Mouse (Mus musculus) gastrocnemius, postnatal 25 days (tissue): Measurements from ENCODE around the gene Dlgap4. TPM values are rescaled to one million over a fixed set of nuclear protein-coding genes. Genes with fewer than 3 reads are reported as not detected.

Experiments
- DNase-seq: peaks from one replicate; pipeline ENCODE4 v3.0.0; 2022
- total RNA-seq, 2 experiments: library from RNA; stranded (reverse); gene quantifications; 1 replicate in 1 of 2; 2 replicates in 1 of 2; pipeline ENCODE4 v1.2.3; 2021

Gene Dlgap4
- total RNA-seq, 2 experiments from 2014 or later, result 50.4 to 55.7 TPM

DNA sequence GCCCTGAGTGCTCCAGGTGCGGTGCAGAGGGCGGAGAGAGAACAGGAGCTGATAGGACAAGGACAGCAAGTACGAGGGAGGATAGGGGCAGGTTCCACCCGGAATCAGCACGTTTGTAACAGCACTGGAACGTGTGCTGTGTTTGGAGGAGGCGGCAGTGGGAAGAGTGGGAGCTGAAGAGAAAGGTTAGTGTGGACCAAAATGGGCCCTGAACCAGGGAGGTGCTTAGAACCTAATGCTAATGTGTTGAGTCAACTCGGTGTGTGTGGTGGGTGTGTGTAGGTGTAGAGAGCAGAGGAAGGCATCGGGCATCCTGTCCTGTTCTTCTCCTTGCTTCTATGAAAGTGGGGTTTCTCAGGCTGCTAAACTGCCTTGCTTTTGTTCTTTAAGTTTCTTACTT lies 127.8 kb downstream of the Dlgap4 start:
- no peak for DNase-seq

DNA sequence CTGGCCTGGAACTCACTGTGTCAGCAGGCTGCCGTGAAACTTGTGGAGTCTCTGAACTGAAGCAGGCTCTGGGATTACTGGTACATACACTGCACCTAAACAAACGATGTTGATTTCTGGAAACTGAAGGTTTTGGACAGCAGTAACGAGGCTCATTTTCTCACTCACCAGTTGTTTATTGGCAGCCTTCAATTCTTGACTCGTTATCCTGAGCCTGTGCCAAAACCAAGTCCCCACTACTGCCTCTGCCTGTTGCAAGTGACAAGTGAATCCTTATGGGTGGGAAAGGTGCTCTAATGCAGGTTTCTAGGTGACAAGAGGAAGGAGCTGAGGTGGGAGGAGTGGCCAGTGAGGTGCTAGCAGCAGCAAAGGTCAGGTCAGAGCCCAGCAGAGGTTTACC lies 128.5 kb downstream of the Dlgap4 start:
- no peak for DNase-seq

DNA sequence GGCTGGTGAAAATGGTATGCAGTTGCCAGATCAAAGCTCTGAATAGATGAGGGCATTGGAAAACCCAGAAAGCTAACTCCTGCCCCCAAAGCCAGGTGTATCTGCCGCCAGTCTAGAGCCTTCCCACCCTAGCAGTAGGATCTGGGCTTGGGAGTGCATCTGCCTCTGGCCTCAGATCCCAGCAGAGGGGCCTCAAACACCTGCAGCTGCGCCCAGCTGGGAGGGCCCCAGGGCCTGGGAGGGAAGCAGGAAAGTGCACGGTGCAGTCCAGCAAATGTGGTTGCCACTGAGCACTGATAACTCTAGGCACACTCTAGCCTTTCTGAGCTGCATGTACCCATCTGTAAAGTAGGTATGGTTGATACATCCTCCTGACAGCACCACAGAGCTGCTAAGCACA lies 129.7 kb downstream of the Dlgap4 start:
- DNase-seq, result no peak

DNA sequence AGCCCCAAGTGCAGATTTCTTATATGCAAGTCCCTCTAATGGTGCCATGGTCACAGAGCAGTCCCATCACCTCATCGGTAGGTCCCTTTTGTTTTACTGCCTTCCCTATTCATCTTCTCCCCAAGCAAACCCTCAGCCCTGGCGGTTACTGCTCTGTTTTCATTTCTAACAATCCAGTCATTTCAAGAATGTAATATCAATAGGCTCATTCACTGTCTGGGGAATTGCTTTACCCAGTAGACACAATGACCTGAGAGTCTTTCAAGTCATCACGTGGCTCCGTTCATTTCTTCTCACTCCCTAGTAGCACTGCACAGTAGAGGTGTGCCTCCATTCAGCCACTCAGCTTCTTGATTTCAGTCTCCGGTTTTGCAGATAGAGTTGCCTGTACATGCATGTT lies 130.9 kb downstream of the Dlgap4 start:
- no peak for DNase-seq

DNA sequence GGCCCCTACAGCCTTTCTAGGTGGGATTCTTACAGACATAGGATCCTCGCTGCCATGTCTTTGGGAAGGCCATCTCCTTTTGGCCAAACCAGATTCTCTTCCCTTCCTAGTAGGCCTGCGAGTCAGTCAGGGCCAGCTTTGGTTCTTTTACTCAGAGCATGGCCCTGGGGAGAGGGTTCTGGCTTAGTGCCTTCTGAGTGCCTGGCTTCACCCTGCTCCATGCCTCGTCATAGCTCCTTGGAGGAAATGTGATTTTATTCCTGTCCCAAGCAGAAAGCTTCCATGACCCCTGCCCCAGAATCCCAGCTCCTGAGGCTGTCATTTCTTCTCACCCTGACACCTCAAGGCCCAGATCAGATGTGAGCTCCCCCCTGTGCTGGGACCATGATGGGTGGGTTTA lies 133.8 kb downstream of the Dlgap4 start:
- DNase-seq, result no peak

DNA sequence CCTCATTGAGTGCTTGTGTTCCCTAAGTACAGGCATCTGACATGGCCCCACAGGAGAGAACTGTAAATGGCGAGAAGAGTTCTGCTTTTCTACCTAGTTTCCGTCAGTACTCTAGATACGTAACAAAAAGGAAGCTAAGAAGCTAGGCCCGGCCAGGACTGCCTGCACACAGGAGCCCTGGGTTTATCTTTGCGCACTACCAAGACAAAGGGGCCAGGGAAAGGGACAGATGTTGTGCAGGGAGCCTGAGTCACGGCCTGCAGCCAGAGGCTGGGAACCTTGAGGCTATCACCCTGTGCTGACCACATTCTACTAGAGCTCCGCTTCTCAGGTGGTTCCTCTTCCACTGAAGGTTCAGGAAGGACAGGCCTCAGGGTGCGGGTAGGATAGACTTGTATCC lies 136.2 kb downstream of the Dlgap4 start:
- DNase-seq, result no peak

DNA sequence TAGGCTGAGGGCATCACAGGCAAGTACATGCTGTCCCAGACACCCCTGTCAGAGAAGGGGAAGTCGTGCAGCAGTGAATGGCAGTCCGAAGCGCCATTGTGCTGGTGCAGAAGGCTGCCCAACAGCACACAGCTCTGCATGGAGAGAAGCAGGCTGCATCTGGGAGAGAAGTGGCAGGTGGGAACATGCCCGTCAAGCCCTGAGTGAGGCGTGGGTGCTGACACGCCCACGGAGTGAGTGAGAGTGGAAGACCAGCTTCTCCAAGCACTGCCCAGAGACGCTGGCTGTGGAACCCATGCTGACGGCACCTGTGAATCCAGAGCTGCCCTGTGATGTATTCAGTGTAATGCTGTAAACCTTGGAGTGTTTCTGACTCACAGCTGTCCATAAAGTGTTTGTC lies 143.4 kb downstream of the Dlgap4 start:
- no peak for DNase-seq

DNA sequence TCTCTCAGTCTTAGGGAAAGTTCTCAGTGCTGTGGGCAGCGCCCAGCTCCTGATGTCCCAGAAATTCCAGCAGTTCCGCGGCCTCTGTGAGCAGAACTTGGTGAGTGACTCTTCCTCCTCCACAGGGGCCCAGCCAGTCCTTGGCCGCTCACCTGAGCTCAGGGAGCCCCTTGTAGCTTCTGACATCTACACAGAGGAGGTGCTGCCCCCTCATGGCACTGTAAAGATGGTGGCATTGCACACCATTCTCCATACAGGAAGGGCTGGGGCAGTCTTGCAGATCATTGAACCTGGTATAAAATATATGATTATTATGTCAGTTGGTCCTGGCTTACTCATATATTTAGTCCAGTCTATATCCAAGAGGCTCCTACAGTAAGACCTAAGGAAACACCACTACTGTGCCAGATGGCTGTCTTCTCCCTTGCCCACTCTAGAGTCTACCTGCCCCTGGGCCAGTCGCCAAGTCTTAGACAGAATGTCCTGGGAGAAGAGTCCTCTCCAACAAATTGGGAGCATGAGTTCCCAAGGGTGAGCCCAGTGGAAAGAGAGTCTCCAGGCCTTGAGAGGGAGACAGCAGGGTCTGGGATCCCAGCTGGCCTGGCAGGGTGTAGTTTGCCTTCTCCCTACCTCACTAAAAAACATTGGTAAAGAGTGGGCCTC lies 147.5 kb downstream of the Dlgap4 start:
- no peak for DNase-seq

DNA sequence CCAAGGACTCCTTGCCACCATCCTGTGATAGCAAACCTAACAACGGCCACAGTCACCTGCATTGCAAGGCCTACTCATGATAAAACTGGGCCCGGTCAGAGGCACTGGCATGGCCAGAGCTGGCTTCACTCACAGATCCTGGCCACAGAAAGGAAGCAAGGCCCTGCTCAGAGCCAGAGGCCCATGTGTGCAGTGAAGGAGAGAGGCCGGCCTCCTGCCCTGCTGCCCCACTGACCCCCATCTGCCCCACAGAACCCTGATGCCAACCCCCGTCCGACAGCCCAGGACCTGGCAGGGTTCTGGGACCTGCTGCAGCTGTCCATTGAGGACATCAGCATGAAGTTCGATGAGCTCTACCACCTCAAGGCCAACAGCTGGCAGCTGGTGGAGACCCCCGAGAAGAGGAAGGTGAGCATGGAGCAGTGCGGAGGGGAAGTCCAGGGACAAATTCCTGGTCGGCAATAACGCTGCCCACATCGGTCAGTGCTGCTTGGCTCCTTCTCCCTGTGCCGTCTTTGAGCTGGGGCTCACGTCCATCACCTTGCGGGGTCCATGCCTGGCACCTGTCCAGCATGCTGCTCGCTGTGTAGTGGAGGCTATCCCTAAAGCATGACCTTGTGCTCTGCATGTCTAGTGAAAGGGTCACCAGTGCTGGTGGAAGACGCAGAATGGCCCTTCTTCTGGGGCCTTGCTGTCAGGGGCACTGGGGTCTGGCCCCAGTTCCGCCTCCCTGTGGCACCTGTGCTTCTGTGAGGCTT lies 148.2 kb downstream of the Dlgap4 start:
- DNase-seq, result no peak

DNA sequence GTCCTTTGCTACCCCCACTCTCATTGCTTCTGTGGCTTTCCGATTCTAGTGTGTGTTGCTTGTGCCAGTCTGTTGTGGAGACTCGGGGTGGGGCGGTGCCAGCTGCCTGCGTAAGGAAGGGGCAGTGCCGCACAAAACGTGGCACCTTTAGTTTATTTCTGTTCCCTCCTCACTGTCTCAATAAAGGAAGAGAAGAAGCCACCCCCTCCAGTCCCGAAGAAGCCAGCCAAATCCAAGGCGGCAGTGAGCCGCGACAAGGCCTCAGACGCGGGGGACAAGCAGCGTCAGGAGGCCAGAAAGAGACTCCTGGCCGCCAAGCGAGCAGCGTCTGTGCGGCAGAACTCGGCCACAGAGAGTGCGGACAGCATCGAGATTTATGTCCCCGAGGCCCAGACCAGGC lies 149.0 kb downstream of the Dlgap4 start:
- no peak for DNase-seq

DNA sequence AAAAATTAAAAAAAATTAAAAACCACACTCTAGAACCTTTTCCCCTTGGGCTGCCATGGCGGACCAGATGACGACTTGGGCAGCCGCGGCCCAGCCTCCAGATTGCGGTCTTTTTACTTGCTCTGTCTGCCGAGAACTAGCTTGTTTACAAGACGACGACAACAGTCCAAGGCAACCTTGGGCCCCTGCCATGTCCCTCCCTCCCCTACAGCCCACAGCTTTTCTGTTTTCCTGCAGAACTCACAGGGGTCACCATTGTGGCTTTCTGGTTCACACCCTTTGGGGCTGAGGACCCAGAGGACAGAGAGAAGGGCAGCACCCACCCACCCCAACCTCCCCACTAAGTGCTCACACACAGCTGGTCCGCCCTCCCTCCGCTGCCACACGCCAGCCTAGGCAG lies 149.6 kb downstream of the Dlgap4 start:
- peak; percentile 61 for DNase-seq

DNA sequence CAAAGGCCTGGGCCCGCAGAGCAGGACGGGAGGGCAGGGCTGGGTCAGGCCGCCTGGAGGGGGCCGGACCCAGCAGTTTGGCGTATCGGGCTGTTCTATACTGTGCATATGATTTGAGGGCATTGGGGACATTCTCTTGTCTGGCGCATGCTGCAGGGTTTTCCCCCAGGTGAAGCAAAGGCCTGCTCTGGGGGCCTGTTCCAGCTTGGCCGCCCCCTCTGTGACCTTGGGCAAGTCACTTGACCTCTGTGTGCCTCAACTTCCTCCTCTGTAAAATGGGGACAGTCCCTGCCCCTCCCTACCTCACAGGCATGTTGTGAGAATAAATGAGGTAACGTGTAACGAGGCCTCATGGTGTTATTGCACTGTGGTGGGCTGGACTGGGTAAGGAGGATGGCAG lies 150.5 kb downstream of the Dlgap4 start:
- DNase-seq, result no peak

DNA sequence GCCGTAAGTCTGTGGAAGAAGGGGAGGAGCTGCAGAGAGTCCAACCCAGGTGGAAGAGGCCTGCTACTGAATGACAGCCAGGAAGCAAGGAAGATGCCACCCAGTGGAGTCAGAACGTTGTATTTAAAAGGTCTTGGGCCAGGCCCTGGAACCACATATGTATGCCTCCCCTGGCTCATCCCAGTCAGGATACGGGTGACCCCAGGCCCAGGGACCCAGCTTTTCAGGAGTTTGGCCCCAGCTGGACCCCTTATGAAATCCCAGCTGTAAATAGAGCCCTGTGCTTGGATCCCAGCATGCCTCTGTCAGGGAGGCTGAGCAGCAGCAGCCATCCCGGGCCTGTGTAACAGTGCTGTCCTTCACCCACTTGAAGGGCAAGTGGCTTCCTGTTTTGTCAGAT lies 151.2 kb downstream of the Dlgap4 start:
- no peak for DNase-seq

DNA sequence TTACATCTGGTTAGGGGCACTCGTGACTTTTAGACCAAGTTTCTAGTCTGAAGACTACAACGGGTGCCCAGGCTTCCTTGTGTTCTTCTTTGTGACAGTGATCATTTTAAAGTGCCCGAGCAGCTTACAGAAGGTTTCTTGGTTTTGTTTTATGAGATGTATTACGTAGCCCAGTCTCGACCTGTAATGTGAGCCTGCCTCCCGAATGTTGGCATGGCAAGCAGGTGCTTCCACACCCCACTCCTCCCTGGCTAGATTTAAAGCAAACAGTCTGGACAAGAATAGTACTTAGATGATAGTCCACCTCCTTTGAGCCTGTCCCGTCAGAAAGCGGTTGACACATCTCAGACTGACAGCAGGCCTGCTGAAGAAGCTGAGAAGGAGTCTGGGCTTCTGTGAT lies 152.1 kb downstream of the Dlgap4 start:
- no peak for DNase-seq

DNA sequence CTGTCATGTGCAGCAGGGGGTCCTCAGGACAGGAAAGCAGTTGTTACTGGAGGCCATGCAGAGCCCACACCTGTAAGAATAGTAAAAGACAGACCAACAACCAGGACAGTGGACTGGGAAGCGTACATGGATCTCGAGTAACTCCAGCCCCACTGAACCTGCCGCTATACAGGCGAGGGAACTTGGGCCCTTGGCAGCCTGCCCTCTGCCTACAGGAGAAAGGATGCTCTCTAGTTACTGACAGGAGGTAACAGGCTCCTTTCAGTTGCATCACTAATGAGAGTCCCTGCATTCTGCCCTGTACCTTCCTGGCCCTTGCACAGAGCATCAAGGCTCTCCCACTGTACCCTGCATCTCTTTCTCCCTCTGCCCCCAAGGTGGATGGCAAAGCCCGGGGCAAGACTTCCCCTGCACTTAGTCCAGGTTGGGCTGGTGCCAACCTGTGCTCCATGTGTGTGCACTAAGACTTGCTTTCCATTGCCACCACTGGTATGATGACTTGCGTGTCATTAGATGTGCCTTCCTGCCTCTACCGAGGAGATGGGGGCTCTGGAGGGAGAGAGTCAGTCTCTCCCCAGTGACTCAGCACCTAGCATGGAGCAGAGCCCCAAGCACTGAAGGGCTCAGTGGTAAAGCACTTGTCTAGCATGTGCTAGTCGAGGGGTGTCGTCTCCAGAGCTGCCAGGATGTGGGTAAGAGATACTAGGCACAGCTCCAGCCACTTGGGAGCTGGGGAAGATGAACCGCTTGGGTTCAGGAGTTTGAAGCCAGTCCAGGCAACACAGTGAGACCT lies 152.9 kb downstream of the Dlgap4 start:
- no peak for DNase-seq

DNA sequence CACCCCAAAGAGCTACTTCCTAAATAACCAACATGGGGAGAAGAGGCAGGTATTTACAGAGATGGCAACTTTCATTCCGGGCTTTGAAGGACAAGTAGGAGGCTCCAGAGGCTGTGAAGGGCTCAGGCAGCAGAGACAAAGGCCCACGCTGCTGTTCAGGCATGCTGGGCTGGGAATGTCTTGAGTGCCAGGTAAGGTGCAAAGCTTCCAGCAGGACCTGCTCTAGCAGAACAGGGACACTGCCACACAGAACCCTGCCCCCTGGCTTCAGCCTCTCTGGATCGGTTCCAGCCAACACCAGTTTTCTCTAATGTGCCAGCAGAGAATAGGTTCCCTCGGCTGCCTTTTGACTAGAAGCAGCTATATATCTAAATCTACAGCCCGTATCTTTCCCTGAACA lies 153.6 kb downstream of the Dlgap4 start:
- DNase-seq, result no peak

DNA sequence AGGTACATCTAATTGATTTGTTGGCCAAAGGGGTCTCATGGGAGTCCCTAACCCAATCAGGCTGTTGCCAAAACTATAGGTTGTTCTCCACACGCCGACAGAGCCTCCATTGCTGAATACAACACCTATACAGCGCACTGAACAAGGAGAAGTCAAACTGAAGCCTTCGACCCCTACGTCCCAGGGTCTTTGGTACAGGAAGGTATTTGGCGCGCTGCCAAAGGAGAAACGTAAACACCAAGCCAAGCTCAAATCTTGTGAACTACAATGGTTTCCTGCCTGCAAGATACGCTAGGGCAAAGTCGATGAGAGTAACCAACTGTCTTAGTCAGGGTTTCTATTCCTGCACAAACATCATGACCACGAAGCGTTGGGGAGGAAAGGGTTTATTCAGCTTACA lies 155.8 kb downstream of the Dlgap4 start:
- no peak for DNase-seq

DNA sequence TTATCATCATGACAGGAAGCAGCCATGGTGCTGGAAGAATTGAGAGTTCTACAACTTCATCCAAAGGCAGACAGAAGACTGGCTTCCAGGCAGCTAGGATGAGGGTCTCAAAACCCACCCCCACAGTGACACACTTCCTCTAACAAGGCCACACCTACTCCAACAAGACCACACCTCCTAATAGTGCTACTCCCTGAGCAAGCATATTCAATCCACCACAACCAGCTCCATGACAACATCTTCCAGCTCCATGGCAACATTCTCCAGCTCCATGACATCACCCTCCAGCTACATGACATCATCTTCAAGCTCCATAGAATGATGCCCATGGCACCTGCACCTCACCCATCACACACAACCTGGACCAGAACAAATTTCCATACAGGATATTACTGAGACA lies 160.0 kb downstream of the Dlgap4 start:
- no peak for DNase-seq

DNA sequence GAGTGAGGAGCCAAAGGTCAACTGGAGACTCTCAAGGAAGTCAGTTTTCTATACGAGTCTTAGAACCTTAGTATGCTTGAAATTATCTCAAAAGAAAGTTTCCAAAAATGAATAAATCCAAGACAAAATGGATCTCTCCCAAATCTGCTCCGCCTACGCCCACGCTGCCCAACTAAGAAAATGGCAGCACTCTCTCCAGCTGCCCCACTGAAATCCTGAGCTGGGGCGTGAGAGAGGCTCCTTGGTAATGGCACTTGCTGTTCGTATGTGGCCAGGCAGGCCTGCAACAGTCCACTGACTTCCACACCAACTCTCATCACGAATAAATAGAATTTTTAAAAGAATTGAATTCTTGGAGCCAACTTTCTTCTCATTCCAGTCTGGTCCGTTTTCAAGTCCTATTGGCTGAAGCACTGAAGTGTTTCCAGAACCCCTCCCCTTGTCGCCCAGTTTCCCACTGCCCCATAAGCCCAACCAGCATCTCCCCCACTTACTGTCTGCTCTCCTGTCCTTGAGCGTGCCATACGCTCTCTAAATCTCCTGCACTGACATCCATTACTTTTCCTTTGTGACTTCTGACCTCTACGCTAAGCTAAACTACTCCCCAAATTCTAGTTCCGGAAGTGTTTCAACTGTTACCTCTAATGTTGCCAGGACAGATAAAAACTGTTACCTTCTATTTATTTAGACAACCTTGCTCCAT lies 160.7 kb downstream of the Dlgap4 start:
- no peak for DNase-seq

DNA sequence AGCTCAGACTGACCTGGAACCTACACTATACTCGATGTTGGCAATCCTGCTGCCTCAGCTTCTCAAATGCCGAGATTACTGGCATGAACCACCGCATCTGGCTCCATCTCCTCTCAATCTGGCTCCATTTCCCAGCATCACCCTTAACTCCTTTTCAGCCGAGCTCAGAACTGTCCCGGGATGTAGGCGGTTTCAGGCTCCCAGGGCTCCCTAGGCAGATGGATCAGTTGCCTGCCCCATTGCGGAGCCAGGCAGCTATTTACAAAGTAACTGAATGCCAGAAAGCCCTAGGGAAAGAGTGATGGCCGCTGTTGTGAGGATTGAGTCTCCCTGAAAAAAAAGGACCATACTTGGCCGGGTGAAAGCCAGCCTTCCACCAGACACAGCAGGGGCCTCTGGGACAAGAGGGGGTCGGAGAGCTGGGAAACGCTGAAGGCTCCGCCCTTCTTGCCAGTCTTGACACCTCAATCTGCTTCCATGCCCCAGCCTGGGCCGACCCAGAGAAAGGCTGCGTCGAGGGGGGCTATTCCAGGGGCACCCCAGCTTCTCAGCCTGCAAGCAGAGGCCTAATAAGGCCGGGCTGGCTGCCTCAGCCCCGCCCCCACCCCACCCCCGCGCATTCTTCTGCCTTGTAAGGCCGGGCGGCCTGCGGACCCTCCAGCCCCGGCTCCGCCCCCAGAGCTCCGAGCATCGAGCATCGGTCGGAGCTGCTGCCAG lies 161.4 kb downstream of the Dlgap4 start, which contains the start of gene Myl9:
Gene Myl9, plus strand, starts transcription at position 683 of the 717 bp plus-strand sequence.
- peak; percentile 76 for DNase-seq

DNA sequence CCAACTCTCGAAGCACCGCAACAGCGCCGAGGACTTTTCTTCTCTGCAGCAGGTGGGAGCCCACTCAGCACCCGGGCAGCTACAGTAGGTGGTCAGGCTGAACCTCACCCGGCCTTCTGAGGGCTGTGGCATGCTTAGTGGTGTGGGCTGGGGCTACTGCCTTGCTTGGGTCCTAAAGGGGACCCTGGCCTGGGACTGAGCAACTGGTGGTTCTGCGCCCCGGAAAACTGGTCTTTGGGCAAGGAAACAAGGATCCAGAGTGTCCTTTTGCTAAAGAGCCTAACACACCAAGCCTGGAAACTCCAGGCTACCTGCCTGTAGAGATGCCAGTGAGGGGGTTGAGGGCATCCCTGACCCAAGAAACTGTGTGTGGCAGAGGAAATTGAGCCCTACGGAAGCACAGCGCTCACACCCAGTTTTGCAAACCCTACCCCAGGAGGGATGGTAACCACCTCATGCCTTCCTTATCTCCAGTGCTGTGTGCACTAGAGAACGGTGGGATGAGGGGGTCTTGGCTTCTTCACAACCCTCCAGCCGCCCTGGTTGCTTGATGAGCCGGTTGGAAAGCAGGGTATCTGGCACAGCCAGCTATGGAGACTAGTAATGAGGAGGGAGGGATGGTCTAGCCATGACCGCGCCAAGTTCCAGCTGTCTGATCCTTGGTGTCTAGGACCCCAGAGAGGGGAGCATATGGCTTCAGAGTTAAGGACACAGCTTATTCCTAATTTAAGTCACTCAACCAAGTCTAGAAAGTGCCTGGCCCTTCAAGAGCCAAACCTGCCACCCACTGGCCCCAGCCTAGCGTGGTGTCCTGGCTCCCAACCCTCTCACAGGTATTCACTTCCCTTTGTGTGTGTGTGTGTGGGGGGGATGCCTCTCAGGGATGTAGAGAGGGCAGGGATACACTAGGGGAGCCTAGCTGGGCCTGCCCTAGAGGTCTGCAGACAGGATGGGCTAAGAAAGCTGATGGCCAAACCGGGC lies 162.2 kb downstream of the Dlgap4 start:
- no peak for DNase-seq
